Mouse (Mus musculus) right cerebral cortex, postnatal 14 days (tissue): ENCODE measurements around the gene Zdhhc17.
A peak's percentile ranks its signal among the peaks of the same experiment; 100 is the strongest.

ENCODE experiments used
- DNase-seq: peaks from one replicate; pipeline ENCODE4 v3.0.0; 2022

The Zdhhc17 gene

GRCm38 (mm10) chr10:111004220-111004619 lies 5.7 kb downstream of the Zdhhc17 start:
- DNase-seq: no peak

DNA sequence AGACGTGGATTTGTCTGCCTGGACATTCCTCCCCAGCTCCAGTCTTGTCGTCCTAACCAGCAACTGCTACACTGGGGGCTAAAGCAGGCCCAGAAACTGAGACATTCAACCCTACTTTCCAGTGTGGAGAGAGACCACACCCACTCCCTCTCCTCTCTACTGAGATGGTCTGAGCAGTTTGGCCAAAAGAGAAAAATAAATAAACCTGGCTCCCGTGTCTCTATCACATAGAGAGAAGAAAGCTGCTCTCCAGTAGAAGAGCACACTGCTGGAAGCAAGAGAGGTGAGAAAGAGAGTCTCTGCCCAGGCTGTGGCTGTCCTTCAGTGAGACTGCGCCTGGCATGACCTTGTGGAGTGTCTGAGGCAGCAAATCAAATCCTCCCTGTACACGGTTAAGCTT lies 10.7 kb downstream of the Zdhhc17 start:
- no peak for DNase-seq

DNA sequence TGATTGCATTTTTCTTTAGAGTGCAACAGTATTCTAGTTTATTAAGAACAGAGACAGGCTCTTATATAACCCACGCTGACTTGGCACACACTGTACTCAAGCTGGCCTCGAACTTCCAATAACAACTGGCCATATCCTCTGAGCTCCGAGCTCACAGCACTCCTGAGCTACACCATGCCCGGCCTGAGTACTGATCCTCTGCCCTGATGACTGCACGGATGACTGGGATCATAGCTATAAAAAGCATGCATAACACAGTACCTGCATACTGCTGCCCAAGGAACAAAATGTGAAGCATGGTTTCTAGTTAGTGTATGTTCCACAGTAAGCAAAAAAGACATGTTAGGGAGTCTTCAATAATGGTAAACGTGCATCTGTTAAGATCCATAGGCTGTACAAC lies 12.8 kb downstream of the Zdhhc17 start:
- no peak for DNase-seq

GRCm38 (mm10) chr10:110994761-110995160 lies 15.2 kb downstream of the Zdhhc17 start:
- DNase-seq: no peak

- DNase-seq: no peak
Observed at GRCm38 (mm10) chr10:110993249-110993648, 16.7 kb downstream of the Zdhhc17 start.

GRCm38 (mm10) chr10:110992047-110992431 lies 17.9 kb downstream of the Zdhhc17 start:
- DNase-seq: no peak

- DNase-seq: no peak
Observed at GRCm38 (mm10) chr10:110991307-110992046, 18.5 kb downstream of the Zdhhc17 start.

- DNase-seq: no peak
Observed at GRCm38 (mm10) chr10:110989729-110990128, 20.2 kb downstream of the Zdhhc17 start.

GRCm38 (mm10) chr10:110986682-110987081 lies 23.3 kb downstream of the Zdhhc17 start:
- DNase-seq: no peak

DNA sequence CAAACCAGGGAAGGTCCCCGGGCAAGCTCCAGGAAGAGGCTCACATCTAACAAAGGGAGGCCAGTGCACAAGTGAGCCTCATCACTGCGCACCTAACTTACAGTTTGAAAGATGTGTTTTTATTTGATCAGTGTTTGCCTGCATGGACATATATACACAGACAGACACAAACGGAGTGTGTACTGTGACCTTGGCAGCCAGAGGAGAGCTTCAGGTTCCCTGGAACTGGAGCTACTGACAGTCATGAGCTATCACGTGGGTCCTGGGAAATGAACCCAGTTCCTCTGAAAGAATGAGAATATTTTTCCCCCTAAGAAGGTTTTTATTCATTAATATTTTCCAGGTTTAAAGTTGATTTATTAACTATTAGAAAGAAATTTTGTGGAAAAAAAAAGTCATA lies 27.2 kb downstream of the Zdhhc17 start:
- no peak for DNase-seq

DNA sequence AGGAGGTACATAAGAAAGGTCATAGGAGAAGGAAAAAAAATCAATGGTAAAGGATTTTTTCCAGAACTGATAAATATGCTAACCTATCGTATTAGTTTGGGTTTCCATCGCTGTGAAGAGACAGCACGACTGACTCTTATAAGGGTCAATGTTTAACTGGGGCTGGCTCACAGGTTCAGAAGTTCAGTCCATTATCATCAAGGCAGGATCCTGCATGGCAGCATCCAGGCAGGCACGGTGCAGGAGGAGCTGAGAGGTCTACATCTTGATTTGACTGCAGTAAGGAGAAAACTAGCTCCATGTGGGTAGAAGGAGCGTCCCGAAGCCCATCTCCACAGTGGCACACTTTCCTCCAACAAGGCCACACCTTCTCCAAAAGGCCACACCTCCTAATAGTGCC lies 29.5 kb downstream of the Zdhhc17 start:
- DNase-seq: no peak

- no peak for DNase-seq
Observed at GRCm38 (mm10) chr10:110979431-110979830, 30.5 kb downstream of the Zdhhc17 start.

- no peak for DNase-seq
Observed at GRCm38 (mm10) chr10:110977379-110977778, 32.6 kb downstream of the Zdhhc17 start.

GRCm38 (mm10) chr10:110976046-110976445 lies 33.9 kb downstream of the Zdhhc17 start:
- DNase-seq: no peak

DNA sequence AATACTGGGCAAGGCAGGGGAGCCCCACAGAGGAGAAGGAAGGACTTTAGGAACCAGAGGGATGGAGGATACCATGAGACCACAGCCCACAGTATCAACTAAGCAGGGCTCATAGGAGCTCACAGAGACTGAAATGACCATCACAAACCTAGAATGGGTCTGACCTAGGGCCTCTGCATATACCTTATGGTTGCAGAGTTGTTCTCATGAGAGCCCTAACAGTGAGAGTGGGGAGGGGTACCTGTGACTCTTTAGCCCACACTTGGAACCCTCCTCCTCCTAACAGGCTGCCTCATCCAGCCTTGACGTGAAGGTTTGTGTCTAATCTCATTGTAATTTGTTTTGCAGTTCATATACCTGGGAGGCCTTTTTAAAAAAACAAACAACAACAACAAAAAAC lies 35.1 kb downstream of the Zdhhc17 start:
- DNase-seq: no peak

GRCm38 (mm10) chr10:110974463-110974862 lies 35.5 kb downstream of the Zdhhc17 start:
- peak; percentile 51 for DNase-seq

GRCm38 (mm10) chr10:110971998-110972397 lies 37.9 kb downstream of the Zdhhc17 start:
- no peak for DNase-seq

GRCm38 (mm10) chr10:110971483-110971882 lies 38.5 kb downstream of the Zdhhc17 start:
- no peak for DNase-seq

- no peak for DNase-seq
Observed at GRCm38 (mm10) chr10:110971044-110971443, 38.9 kb downstream of the Zdhhc17 start.

DNA sequence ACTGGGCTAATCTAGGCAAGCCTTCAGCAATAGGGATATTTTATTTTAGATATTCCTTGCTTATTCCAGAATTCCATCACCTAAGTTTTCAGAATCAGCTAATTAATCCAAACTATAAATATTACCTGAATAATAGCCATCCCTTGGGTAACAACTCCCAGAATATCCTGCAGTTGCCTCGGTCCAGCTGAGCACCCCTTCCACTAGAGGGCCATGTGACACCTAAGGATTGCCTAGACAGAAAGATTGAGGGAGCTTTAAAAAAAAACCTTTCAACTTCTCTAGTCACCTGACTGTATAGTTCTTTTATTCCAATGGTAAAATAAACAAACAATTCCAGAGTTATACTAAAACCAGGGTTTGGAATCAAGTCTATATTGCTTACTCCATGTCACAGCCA lies 47.8 kb downstream of the Zdhhc17 start:
- no peak for DNase-seq

DNA sequence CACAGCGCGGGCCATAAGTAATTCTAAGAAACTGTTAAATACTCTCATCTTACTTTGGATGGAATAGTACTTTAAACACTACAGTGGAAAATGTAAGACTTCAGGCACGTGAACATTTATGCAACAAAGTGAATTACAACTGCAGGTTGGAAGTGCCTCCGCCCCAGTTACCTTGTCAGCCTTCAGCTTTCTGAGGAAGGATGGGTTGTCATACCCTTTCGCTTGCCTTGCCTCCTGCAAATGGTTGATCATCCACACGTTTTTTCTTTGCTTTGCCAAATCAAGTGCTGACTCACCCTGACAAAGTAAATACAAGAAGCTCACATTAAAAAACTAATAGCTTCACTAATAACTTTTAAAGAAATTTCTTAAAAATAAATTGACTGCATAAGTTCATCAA lies 49.1 kb downstream of the Zdhhc17 start:
- DNase-seq: no peak

- DNase-seq: no peak
Observed at GRCm38 (mm10) chr10:110959781-110960180, 50.2 kb downstream of the Zdhhc17 start.

- no peak for DNase-seq
Observed at GRCm38 (mm10) chr10:110958879-110959278, 51.1 kb downstream of the Zdhhc17 start.

GRCm38 (mm10) chr10:110952937-110953451 lies 56.9 kb downstream of the Zdhhc17 start:
- no peak for DNase-seq

DNA sequence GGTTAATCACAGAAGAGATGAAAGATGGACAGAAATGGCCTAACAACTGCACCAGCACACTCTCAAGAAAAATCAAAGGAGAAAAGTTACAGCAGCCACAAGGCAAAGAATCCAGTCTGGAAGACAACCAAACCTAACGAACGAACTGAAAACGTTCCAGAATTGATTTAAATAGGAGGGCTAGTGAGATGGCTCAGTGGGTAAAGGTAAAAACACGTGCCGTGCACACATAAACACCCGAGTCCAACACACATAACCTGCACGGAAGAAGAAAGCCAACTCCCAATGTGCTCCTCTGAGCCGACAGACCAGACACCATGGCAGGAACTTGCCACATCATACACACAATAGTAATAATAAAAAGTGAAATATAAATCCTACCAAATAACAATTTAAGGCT lies 57.7 kb downstream of the Zdhhc17 start:
- DNase-seq: no peak
